Mouse (Mus musculus): ENCODE results near the gene 1810046K07Rik.

1810046K07Rik gene

GRCm38 (mm10) chr9:51328731-51329130 lies at the start of gene 1810046K07Rik:
1810046K07Rik (minus strand) TSS chr9:51328917.
- no peak for DNase-seq (ENCODE audit: low read depth, low spot score)

GRCm38 (mm10) chr9:51369560-51369959 lies 40.8 kb upstream of the 1810046K07Rik start:
- DNase-seq (ENCODE audit: low read depth, low spot score): peak; percentile 84

- DNase-seq (ENCODE audit: low read depth, low spot score): no peak
Measured at GRCm38 (mm10) chr9:51367124-51367523, 38.4 kb upstream of the 1810046K07Rik start.

GRCm38 (mm10) chr9:51364059-51364458 lies 35.3 kb upstream of the 1810046K07Rik start:
- DNase-seq (ENCODE audit: low read depth, low spot score): no peak

GRCm38 (mm10) chr9:51353511-51353910 lies 24.8 kb upstream of the 1810046K07Rik start:
- DNase-seq (ENCODE audit: low read depth, low spot score): peak; percentile 55

- DNase-seq (ENCODE audit: low read depth, low spot score): peak; percentile 52
Measured at GRCm38 (mm10) chr9:51352896-51353295, 24.2 kb upstream of the 1810046K07Rik start.

- DNase-seq (ENCODE audit: low read depth, low spot score): no peak
Measured at GRCm38 (mm10) chr9:51349422-51349821, 20.7 kb upstream of the 1810046K07Rik start.

GRCm38 (mm10) chr9:51345768-51346167 lies 17.1 kb upstream of the 1810046K07Rik start:
- no peak for DNase-seq (ENCODE audit: low read depth, low spot score)

GRCm38 (mm10) chr9:51335294-51336010 lies 6.7 kb upstream of the 1810046K07Rik start:
- peak; percentile 95 for DNase-seq (ENCODE audit: low read depth, low spot score)

- no peak for DNase-seq (ENCODE audit: low read depth, low spot score)
Measured at GRCm38 (mm10) chr9:51331449-51332238, 2.9 kb upstream of the 1810046K07Rik start.

GRCm38 (mm10) chr9:51327555-51327903 lies 1.2 kb downstream of the 1810046K07Rik start:
- DNase-seq (ENCODE audit: low read depth, low spot score): no peak

GRCm38 (mm10) chr9:51326619-51327554 lies 1.8 kb downstream of the 1810046K07Rik start:
- no peak for DNase-seq (ENCODE audit: low read depth, low spot score)

- DNase-seq (ENCODE audit: low read depth, low spot score): no peak
Measured at GRCm38 (mm10) chr9:51324406-51325065, 4.2 kb downstream of the 1810046K07Rik start.

GRCm38 (mm10) chr9:51320096-51320495 lies 8.6 kb downstream of the 1810046K07Rik start:
- no peak for DNase-seq (ENCODE audit: low read depth, low spot score)

GRCm38 (mm10) chr9:51318246-51318645 lies 10.5 kb downstream of the 1810046K07Rik start:
- no peak for DNase-seq (ENCODE audit: low read depth, low spot score)

- DNase-seq (ENCODE audit: low read depth, low spot score): no peak
Measured at GRCm38 (mm10) chr9:51317322-51317721, 11.4 kb downstream of the 1810046K07Rik start.

GRCm38 (mm10) chr9:51315402-51316063 lies 13.2 kb downstream of the 1810046K07Rik start:
- no peak for DNase-seq (ENCODE audit: low read depth, low spot score)

- no peak for DNase-seq (ENCODE audit: low read depth, low spot score)
Measured at GRCm38 (mm10) chr9:51312554-51313317, 16.0 kb downstream of the 1810046K07Rik start.

GRCm38 (mm10) chr9:51310515-51310914 lies 18.2 kb downstream of the 1810046K07Rik start:
- no peak for DNase-seq (ENCODE audit: low read depth, low spot score)

GRCm38 (mm10) chr9:51306351-51306750 lies 22.4 kb downstream of the 1810046K07Rik start:
- DNase-seq (ENCODE audit: low read depth, low spot score): no peak

All from 3T3-L1 (cell line).